Mouse (Mus musculus): ENCODE results near the gene Farp1. TPM values are rescaled to one million over a fixed set of nuclear protein-coding genes. Genes with fewer than 3 reads are reported as not detected.

The Farp1 gene
- total RNA-seq, 1 experiment from 2014 or later: 0.38 TPM

GRCm38 (mm10) chr14:121234741-121235307 is 199.8 kb downstream of the Farp1 start:
- ATAC-seq (replicated peaks; ENCODE audit: insufficient number of reproducible peaks, low FRiP score, low TSS enrichment, poor library complexity, severe bottlenecking): no peak

- no peak for ATAC-seq (replicated peaks; ENCODE audit: insufficient number of reproducible peaks, low FRiP score, low TSS enrichment, poor library complexity, severe bottlenecking)
Measured at GRCm38 (mm10) chr14:121236736-121237135, 201.7 kb downstream of the Farp1 start.

- no peak for ATAC-seq (replicated peaks; ENCODE audit: insufficient number of reproducible peaks, low FRiP score, low TSS enrichment, poor library complexity, severe bottlenecking)
Measured at GRCm38 (mm10) chr14:121238727-121239126, 203.7 kb downstream of the Farp1 start.

- no peak for ATAC-seq (replicated peaks; ENCODE audit: insufficient number of reproducible peaks, low FRiP score, low TSS enrichment, poor library complexity, severe bottlenecking)
Measured at GRCm38 (mm10) chr14:121239386-121239785, 204.4 kb downstream of the Farp1 start.

GRCm38 (mm10) chr14:121244104-121244503 is 209.1 kb downstream of the Farp1 start:
- ATAC-seq (replicated peaks; ENCODE audit: insufficient number of reproducible peaks, low FRiP score, low TSS enrichment, poor library complexity, severe bottlenecking): no peak

- ATAC-seq (replicated peaks; ENCODE audit: insufficient number of reproducible peaks, low FRiP score, low TSS enrichment, poor library complexity, severe bottlenecking): no peak
Measured at GRCm38 (mm10) chr14:121246048-121246731, 211.2 kb downstream of the Farp1 start.

- no peak for ATAC-seq (replicated peaks; ENCODE audit: insufficient number of reproducible peaks, low FRiP score, low TSS enrichment, poor library complexity, severe bottlenecking)
Measured at GRCm38 (mm10) chr14:121247287-121247686, 212.3 kb downstream of the Farp1 start.

GRCm38 (mm10) chr14:121248346-121248745 is 213.3 kb downstream of the Farp1 start:
- ATAC-seq (replicated peaks; ENCODE audit: insufficient number of reproducible peaks, low FRiP score, low TSS enrichment, poor library complexity, severe bottlenecking): no peak

- no peak for ATAC-seq (replicated peaks; ENCODE audit: insufficient number of reproducible peaks, low FRiP score, low TSS enrichment, poor library complexity, severe bottlenecking)
Measured at GRCm38 (mm10) chr14:121251099-121251498, 216.1 kb downstream of the Farp1 start.

GRCm38 (mm10) chr14:121251708-121252107 is 216.7 kb downstream of the Farp1 start:
- no peak for ATAC-seq (replicated peaks; ENCODE audit: insufficient number of reproducible peaks, low FRiP score, low TSS enrichment, poor library complexity, severe bottlenecking)

- no peak for ATAC-seq (replicated peaks; ENCODE audit: insufficient number of reproducible peaks, low FRiP score, low TSS enrichment, poor library complexity, severe bottlenecking)
Measured at GRCm38 (mm10) chr14:121252542-121252941, 217.5 kb downstream of the Farp1 start.

- no peak for ATAC-seq (replicated peaks; ENCODE audit: insufficient number of reproducible peaks, low FRiP score, low TSS enrichment, poor library complexity, severe bottlenecking)
Measured at GRCm38 (mm10) chr14:121254869-121255268, 219.9 kb downstream of the Farp1 start.

GRCm38 (mm10) chr14:121255469-121255868 is 220.5 kb downstream of the Farp1 start:
- no peak for ATAC-seq (replicated peaks; ENCODE audit: insufficient number of reproducible peaks, low FRiP score, low TSS enrichment, poor library complexity, severe bottlenecking)

- ATAC-seq (replicated peaks; ENCODE audit: insufficient number of reproducible peaks, low FRiP score, low TSS enrichment, poor library complexity, severe bottlenecking): no peak
Measured at GRCm38 (mm10) chr14:121256896-121257295, 221.9 kb downstream of the Farp1 start.

- no peak for ATAC-seq (replicated peaks; ENCODE audit: insufficient number of reproducible peaks, low FRiP score, low TSS enrichment, poor library complexity, severe bottlenecking)
Measured at GRCm38 (mm10) chr14:121259332-121259731, 224.3 kb downstream of the Farp1 start.

GRCm38 (mm10) chr14:121259789-121260188 is 224.8 kb downstream of the Farp1 start:
- no peak for ATAC-seq (replicated peaks; ENCODE audit: insufficient number of reproducible peaks, low FRiP score, low TSS enrichment, poor library complexity, severe bottlenecking)

- ATAC-seq (replicated peaks; ENCODE audit: insufficient number of reproducible peaks, low FRiP score, low TSS enrichment, poor library complexity, severe bottlenecking): no peak
Measured at GRCm38 (mm10) chr14:121261229-121261879, 226.4 kb downstream of the Farp1 start.

- no peak for ATAC-seq (replicated peaks; ENCODE audit: insufficient number of reproducible peaks, low FRiP score, low TSS enrichment, poor library complexity, severe bottlenecking)
Measured at GRCm38 (mm10) chr14:121262606-121263005, 227.6 kb downstream of the Farp1 start.

GRCm38 (mm10) chr14:121263912-121264311 is 228.9 kb downstream of the Farp1 start:
- no peak for ATAC-seq (replicated peaks; ENCODE audit: insufficient number of reproducible peaks, low FRiP score, low TSS enrichment, poor library complexity, severe bottlenecking)

GRCm38 (mm10) chr14:121264453-121264852 is 229.5 kb downstream of the Farp1 start:
- ATAC-seq (replicated peaks; ENCODE audit: insufficient number of reproducible peaks, low FRiP score, low TSS enrichment, poor library complexity, severe bottlenecking): no peak
